Mouse (Mus musculus): ENCODE data around the gene Mdh2. TPM values are rescaled to one million over a fixed set of nuclear protein-coding genes. Genes with fewer than 3 reads are reported as not detected.
A peak's percentile ranks its signal among the peaks of the same experiment; 100 is the strongest.

Gene Mdh2
- polyA plus RNA-seq, 1 experiment, result 725 TPM

- H3K36me3 ChIP-seq (ENCODE audit: control insufficient read depth, insufficient read depth), result peaks cover 13% of the 10 kb centered on the region
- H3K79me2 ChIP-seq (ENCODE audit: control insufficient read depth, insufficient read depth), result no peaks in the 10 kb centered on the region
- no peak overlapping the region for H3K4me2 ChIP-seq (ENCODE audit: low read depth)
- no peaks in the 10 kb centered on the region for H3K27me3 ChIP-seq (ENCODE audit: control insufficient read depth, insufficient read depth, insufficient read length)
- TF ChIP-seq REST (IDR thresholded peaks at IDR 0.05; ENCODE audit: insufficient read depth, insufficient read length), result no peak
- no peak for TF ChIP-seq POLR2AphosphoS2 (IDR thresholded peaks at IDR 0.05; ENCODE audit: insufficient read length, low read depth)
- no peak for TF ChIP-seq MAX (IDR thresholded peaks at IDR 0.05; ENCODE audit: low read depth)
- no peak overlapping the region for H3K4me3 ChIP-seq
- H3ac ChIP-seq (ENCODE audit: control insufficient read depth, insufficient read length), result no peak overlapping the region
Measured at GRCm38 (mm10) chr5:135736544-135736943, 41.7 kb upstream of the Mdh2 start.

- TF ChIP-seq TCF3 (IDR thresholded peaks at IDR 0.05; ENCODE audit: insufficient read length, low read depth) (no peak), MYOG (IDR thresholded peaks at IDR 0.05; ENCODE audit: control insufficient read depth in 1 of 3, insufficient read depth in 1 of 3, insufficient read length in 2 of 3, low read depth in 2 of 3) (no peak), E2F4 (IDR thresholded peaks at IDR 0.05; ENCODE audit: insufficient read depth) (no peak), POLR2A (IDR thresholded peaks at IDR 0.05; ENCODE audit: insufficient read length, low read depth) (no peak), CEBPB (IDR thresholded peaks at IDR 0.05; ENCODE audit: insufficient read depth, poor library complexity, severe bottlenecking) (no peak), POLR2AphosphoS2 (IDR thresholded peaks at IDR 0.05; ENCODE audit: insufficient read length, low read depth) (no peak), MYOD1 (IDR thresholded peaks at IDR 0.05; ENCODE audit: control insufficient read depth in 1 of 3, insufficient read length in 2 of 3, low read depth in 2 of 3) (no peak), REST (IDR thresholded peaks at IDR 0.05; ENCODE audit: insufficient read depth, insufficient read length) (no peak), TCF12 (IDR thresholded peaks at IDR 0.05; ENCODE audit: insufficient read depth, poor library complexity, severe bottlenecking) (no peak), USF1 (IDR thresholded peaks at IDR 0.05; ENCODE audit: low read depth) (no peak), MAX (IDR thresholded peaks at IDR 0.05; ENCODE audit: low read depth) (no peak), SRF (IDR thresholded peaks at IDR 0.05; ENCODE audit: control insufficient read depth, insufficient read length, low read depth) (no peak)
- H3K79me2 ChIP-seq (ENCODE audit: control insufficient read depth, insufficient read depth), result no peaks in the 10 kb centered on the region
- no peak overlapping the region for H3K4me2 ChIP-seq (ENCODE audit: low read depth)
- H3ac ChIP-seq (ENCODE audit: control insufficient read depth, insufficient read length), result no peak overlapping the region
- H3K36me3 ChIP-seq (ENCODE audit: control insufficient read depth, insufficient read depth), result peaks cover 13% of the 10 kb centered on the region
- H3K4me3 ChIP-seq, result no peak overlapping the region
- no peaks in the 10 kb centered on the region for H3K27me3 ChIP-seq (ENCODE audit: control insufficient read depth, insufficient read depth, insufficient read length)
Measured at GRCm38 (mm10) chr5:135737154-135737553, 41.1 kb upstream of the Mdh2 start.

GRCm38 (mm10) chr5:135738266-135738665, 40.0 kb upstream of the Mdh2 start:
- Histone ChIP-seq H3ac (ENCODE audit: control insufficient read depth, insufficient read length) (no peak overlapping the region), H3K79me2 (ENCODE audit: control insufficient read depth, insufficient read depth) (no peaks in the 10 kb centered on the region), H3K27me3 (ENCODE audit: control insufficient read depth, insufficient read depth, insufficient read length) (no peaks in the 10 kb centered on the region), H3K36me3 (ENCODE audit: control insufficient read depth, insufficient read depth) (peaks cover 6% of the 10 kb centered on the region), H3K4me2 (ENCODE audit: low read depth) (no peak overlapping the region), H3K4me3 (no peak overlapping the region)
- TF ChIP-seq E2F4 (IDR thresholded peaks at IDR 0.05; ENCODE audit: insufficient read depth) (no peak), POLR2A (IDR thresholded peaks at IDR 0.05; ENCODE audit: insufficient read length, low read depth) (no peak)

DNA sequence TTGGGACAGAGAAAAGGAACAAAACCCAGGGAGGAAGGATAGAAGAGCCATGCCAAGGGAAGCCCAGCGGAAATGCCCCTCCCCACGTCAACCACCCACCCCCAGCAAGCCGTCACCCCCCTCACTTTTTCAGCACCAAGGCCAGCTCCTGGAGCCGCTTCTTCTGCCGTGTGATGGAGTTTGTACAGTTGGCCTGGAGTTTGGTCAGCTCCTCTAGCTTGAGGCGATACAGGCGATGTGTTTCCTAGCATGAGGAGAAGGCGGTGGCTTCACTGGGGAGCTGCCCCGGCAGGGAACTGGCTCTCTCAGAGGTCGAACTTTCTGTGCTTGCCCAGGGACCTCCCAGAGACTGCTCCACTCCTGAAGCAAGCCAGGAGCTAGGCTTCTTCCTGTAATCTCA, 36.1 kb upstream of the Mdh2 start:
- Histone ChIP-seq H3K36me3 (ENCODE audit: control insufficient read depth, insufficient read depth) (no peaks in the 10 kb centered on the region), H3K79me2 (ENCODE audit: control insufficient read depth, insufficient read depth) (no peaks in the 10 kb centered on the region), H3K4me3 (no peak overlapping the region), H3K27me3 (ENCODE audit: control insufficient read depth, insufficient read depth, insufficient read length) (no peaks in the 10 kb centered on the region), H3ac (ENCODE audit: control insufficient read depth, insufficient read length) (no peak overlapping the region), H3K4me2 (ENCODE audit: low read depth) (no peak overlapping the region)
- TF ChIP-seq TCF3 (IDR thresholded peaks at IDR 0.05; ENCODE audit: insufficient read length, low read depth) (no peak), REST (IDR thresholded peaks at IDR 0.05; ENCODE audit: insufficient read depth, insufficient read length) (peak; percentile 68)

DNA sequence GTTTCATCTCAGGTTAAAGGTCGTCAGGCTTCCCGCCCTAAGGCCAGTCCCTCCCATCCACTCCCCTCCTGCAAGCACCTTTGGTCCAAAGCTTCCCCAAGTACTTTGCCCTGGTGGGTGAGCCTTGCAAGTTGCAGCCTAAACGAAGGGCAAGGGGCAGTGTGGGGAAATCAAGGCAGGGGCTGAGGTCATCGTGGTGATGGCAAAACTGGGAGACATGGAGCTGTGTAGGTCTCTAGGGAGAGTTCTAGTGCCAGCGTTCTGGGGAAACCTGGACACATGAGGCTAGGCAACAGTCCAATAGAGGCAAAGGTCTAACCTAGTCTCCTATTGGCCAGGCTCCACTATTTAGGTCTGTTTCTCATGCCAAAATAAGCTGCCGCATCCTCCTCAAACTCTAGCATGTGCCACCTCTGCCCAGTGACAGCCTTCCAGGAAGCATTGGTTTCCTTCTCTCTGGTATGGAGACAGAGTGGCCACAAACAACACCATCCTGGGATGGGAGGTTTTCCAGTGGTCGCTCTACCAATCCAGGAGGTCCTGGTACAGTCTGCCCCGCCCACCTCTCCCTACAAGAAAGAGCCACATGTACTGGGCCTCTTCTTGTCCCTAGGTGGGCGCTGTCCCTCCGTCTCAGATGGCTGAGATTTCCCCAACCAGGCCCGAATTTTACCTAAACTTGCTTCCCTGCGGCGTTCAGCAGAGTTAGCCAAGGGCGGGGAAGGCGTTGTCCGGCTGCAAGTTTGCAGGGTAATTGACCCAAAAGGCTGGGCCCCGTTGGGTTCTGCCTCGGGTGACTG, 35.1 kb upstream of the Mdh2 start:
- H3K27me3 ChIP-seq (ENCODE audit: control insufficient read depth, insufficient read depth, insufficient read length), result no peaks in the 10 kb centered on the region
- peak overlapping the region; percentile 80 for H3K4me2 ChIP-seq (ENCODE audit: low read depth)

More for the DNA sequence above, 35.1 kb upstream of the Mdh2 start:
- Histone ChIP-seq H3K36me3 (ENCODE audit: control insufficient read depth, insufficient read depth) (no peaks in the 10 kb centered on the region), H3ac (ENCODE audit: control insufficient read depth, insufficient read length) (peak overlapping the region; percentile 55), H3K4me3 (peak overlapping the region; percentile 60), H3K79me2 (ENCODE audit: control insufficient read depth, insufficient read depth) (no peaks in the 10 kb centered on the region)
- TF ChIP-seq POLR2A (IDR thresholded peaks at IDR 0.05; ENCODE audit: insufficient read length, low read depth) (no peak), TCF3 (IDR thresholded peaks at IDR 0.05; ENCODE audit: insufficient read length, low read depth) (no peak), REST (IDR thresholded peaks at IDR 0.05; ENCODE audit: insufficient read depth, insufficient read length) (no peak), MYOD1 (IDR thresholded peaks at IDR 0.05; ENCODE audit: control insufficient read depth in 1 of 3, insufficient read length in 2 of 3, low read depth in 2 of 3) (no peak), SRF (IDR thresholded peaks at IDR 0.05; ENCODE audit: control insufficient read depth, insufficient read length, low read depth) (no peak), E2F4 (IDR thresholded peaks at IDR 0.05; ENCODE audit: insufficient read depth) (no peak), POLR2AphosphoS2 (IDR thresholded peaks at IDR 0.05; ENCODE audit: insufficient read length, low read depth) (no peak), MAX (IDR thresholded peaks at IDR 0.05; ENCODE audit: low read depth) (no peak), CEBPB (IDR thresholded peaks at IDR 0.05; ENCODE audit: insufficient read depth, poor library complexity, severe bottlenecking) (no peak), TCF12 (IDR thresholded peaks at IDR 0.05; ENCODE audit: insufficient read depth, poor library complexity, severe bottlenecking) (no peak), USF1 (IDR thresholded peaks at IDR 0.05; ENCODE audit: low read depth) (no peak), MYOG (IDR thresholded peaks at IDR 0.05; ENCODE audit: control insufficient read depth in 1 of 3, insufficient read depth in 1 of 3, insufficient read length in 2 of 3, low read depth in 2 of 3) (no peak)
